Mouse (Mus musculus): ENCODE results near the gene Gm10428.

- TF ChIP-seq GATA1 (IDR thresholded peaks at IDR 0.05; ENCODE audit: borderline replicate concordance, low read length): no peak
- no peak for TF ChIP-seq FLI1 (IDR thresholded peaks at IDR 0.05; ENCODE audit: low read length)
Observed at GRCm38 (mm10) chr11:62732022-62732387, 20.9 kb upstream of the Gm10428 start.
